Mouse (Mus musculus): ENCODE results near the gene Ccdc158.
A peak's percentile ranks its signal among the peaks of the same experiment; 100 is the strongest.

Gene Ccdc158

GRCm38 (mm10) chr5:92674859-92675573, at the start of gene Ccdc158:
TSS of gene Ccdc158 (minus strand) at chr5:92675271.
- DNase-seq, result peak; percentile 71 to 75

DNA sequence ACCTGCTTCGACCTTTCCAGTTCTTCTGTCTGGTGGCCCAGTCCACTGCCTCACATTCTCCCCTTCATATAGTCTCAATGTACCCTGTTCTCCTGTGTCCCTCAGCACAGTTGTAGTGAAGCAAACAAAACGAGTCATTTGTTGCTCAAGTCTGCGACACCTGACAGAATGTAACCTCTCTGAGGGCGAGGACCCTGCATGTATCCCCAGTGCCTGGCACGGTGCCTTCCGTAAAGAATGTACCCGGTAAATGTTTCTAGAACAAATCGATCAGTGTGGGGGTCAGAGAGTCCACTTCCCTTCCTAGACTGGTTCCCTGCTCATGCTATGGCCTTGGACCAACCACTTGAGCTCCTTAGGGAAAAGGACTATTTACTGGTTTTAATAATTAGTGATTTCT, 46.5 kb upstream of the Ccdc158 start:
- DNase-seq, result no peak

- DNase-seq, result no peak
These were observed 43.8 kb upstream of the Ccdc158 start for GRCm38 (mm10) chr5:92718856-92719255.

DNA sequence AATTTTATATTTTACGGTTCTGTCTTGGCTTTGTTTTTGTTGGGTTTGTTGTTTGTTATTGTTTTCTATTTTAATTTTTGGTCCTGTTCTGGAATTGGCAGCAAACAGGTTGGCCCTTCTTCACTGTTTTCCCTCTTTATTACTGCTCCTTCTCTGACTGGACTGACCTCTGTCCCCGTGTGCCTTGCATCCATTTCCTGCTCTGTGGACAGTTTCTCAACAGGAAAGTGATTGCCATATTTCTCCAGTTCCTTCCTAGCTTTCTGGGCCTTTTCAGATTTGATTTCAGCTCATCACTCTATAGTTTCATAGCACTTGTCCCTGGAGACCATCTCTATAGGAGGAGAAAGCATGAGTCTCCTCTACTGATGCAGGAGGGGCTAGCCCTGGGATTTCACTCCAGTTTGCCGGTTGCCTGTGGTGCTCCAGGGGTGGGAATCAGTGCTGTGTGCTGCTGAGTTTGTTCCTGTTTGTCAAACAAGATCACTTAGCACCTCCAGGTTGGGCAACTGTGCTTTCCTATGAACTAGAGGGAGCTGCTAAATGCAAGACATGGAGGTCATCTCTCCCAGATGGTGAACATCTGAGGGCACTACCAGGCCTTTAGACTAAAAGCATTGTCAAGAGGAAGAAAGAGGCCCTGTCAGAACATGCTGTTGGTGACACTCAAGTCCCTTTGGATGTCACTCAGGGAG, 42.7 kb upstream of the Ccdc158 start:
- no peak for DNase-seq

GRCm38 (mm10) chr5:92715890-92716289, 40.8 kb upstream of the Ccdc158 start:
- no peak for DNase-seq

- no peak for DNase-seq
These were observed 40.2 kb upstream of the Ccdc158 start for GRCm38 (mm10) chr5:92715319-92715718.

DNA sequence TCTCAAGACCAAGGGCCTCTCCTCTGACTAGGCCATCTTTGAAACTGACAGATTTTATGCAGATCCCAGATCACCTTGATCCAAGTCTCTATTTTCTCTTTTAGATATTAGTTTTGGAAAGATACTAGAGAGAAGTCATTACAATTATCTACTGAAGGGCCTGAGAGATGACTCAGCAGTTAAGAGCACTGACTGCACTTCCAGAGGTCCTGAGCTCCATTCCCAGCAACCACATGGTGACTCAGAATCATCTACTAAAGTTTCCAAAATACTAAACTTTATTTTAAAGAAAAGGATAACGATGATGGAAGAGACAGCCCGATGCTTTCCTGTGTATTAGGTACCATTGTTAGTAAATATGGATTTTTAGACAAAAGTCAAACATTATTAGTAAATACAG, 39.8 kb upstream of the Ccdc158 start:
- DNase-seq, result no peak

GRCm38 (mm10) chr5:92712621-92713395, 37.7 kb upstream of the Ccdc158 start:
- no peak for DNase-seq

DNA sequence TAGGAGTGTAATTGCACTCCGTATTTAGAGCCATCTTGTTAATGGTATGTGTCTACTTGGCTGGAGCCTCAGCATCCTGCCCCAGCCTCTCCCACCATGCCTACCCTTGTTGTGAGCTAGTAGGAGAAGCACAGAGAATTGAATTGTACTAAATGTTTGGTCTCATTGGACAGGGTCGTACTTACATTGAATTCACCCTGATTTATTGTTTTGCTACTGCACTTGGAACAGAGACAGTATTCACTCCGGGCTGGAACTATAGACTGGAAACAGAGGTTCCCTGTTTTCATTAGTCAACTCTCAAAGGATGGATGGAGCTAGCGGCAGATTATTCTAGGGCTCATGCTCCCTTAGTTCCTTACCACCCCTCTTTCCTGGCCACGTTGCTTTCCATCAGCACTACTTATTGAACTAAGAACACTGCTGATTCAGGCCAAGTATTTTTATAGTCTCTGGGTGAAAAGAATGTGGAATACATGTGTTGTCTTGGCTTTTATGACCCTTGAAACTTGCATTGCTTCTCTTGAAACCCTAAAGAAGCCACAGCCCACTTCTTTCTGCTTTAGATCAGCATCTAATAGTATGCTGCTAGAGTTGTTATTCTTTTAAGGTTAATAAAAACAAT, 36.7 kb upstream of the Ccdc158 start:
- no peak for DNase-seq

DNA sequence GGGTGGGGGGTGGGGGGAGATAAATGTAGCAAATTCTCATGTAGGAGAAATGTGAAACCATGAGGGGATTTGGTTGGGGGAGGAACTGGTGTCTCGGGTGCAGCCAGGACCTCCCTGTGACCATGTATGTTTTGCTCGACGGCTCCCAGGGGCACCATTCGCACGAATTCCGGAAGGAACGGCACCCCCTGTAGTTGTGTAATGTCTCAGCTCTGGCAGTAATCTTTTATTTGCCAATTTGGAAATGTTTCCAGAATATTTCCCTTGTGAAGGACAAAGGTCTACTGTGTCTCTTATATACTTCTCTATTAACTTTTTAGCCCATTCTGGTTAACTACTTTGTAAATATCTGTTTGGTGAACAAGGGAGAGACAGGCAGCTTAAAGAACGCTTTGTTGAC, 35.7 kb upstream of the Ccdc158 start:
- no peak for DNase-seq

DNA sequence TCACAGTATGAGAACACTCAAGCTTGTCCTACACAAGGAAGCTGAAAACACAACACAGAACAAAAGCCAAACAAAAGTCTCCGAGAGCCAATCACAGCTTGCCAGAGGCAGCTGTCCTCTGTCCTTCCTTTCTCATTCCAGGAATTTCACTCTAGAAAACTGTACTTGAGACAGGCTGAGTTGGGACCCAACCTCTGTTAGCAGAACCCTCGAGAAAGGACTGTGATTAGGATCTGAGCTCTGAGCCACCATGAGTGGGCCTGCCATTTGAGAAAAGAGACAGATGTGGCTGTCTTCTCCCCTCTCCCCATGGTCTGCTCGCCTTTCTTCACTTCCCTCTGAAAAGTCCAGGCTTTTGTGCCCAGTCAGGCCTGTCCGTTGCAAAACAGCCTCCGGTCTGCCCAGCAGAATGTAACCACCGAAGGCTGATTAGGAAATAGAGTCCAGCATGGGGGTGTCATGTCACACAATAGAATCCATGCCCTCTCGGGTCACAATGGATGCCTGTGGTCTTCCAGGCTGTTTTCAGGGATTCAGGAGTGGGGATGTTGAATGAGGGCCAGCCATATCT, 32.9 kb upstream of the Ccdc158 start:
- DNase-seq, result no peak

GRCm38 (mm10) chr5:92703671-92704070, 28.6 kb upstream of the Ccdc158 start:
- DNase-seq, result no peak

DNA sequence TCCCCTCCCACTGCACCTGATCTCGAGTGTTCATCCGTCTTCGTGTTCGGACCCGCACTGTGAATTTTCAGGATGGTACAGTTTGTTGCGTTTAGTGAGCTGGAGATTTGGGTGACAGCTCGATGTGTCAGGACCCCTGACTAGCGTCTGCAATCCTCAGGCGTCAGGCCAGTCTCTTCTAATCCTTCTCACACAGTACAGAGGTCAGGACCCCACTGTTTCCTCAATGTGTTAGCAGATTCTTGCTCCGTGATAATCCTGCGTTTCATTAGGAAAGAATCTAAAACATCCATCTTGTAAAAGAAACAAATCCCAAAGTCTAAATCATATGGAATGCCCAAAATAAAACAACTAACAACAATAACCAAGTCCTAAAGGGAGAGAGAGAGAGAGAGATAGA, 26.7 kb upstream of the Ccdc158 start:
- no peak for DNase-seq

- no peak for DNase-seq
These were observed 23.9 kb upstream of the Ccdc158 start for GRCm38 (mm10) chr5:92698837-92699529.

- DNase-seq, result no peak
These were observed 23.2 kb upstream of the Ccdc158 start for GRCm38 (mm10) chr5:92698131-92698836.

GRCm38 (mm10) chr5:92694316-92694995, 19.4 kb upstream of the Ccdc158 start:
- DNase-seq, result no peak

DNA sequence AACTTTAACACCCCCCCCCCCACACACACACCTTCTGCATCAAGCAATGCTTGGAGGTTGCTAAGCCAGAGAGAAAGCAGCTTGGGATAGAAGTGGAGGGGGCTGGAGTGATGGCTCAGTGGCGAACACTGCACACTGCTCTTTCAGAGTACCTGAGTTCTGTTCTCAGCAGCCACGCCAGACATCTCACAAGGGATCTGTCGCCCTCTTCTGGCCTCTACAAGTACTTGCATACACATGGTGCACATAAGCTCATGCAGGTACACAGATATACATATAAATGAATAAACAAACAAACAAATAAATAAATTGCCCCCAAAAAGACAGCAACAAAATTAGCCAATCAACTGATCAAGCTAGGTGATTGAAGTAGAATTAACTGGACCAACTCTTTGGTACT, 18.7 kb upstream of the Ccdc158 start:
- DNase-seq, result no peak

DNA sequence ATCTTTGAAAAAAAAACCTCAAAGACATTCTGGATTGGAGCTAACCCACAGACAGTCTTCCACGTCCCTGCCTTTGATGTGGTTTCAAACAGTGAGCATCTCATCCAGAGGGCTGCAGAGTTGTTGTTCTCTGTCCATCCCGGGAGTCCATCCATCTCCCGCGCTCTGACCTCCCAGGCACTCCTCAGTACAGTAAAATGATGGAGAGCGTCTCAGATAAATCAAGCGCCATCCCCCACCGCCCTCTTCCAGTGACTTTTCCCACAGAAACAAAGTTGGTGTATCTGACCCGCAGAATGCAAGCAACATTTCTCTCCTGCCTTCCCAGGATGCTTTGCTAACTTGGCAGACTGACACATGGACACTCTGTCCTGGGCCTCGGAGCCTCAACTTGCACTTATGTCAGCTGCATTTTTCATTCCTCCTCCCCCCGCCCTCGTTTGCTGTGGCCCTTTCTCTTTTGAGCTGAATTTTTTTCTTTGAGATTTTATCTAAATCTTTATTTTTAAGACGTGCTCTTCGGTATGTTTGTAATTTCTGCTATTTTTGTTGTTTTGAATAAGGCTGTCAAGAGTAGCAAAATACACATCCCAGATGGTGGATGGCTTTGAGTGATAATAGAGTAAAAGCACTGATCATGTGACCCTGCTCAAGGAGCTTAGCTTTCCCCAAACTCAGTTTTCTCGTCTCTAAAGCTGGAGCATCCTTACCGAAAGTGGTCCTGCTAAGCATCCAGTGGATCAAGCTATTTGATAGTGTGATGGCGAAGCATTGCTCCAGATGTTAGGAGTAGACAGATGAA, 17.3 kb upstream of the Ccdc158 start:
- no peak for DNase-seq

DNA sequence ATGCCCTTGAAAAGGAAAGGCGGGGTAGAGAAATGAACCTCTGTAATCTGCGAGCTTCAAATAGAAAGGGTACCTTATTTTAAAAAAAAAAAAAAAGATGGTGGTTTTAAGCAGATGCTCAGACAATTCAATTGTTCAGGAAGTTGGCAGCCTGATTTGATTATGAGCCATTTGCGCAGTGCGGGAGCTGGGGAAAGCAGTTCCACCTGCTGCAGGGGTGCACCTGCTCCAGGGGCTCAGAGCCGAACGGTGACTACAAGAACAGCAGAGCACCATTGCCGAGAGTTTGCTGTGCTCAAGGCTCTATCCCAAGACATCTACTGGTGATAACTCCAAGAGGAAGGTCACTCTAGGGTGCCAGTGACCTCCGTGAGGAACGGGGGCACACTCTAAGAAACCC, 13.5 kb upstream of the Ccdc158 start:
- DNase-seq, result no peak

- no peak for DNase-seq
These were observed 13.1 kb upstream of the Ccdc158 start for GRCm38 (mm10) chr5:92688124-92688523.
